Comparison of ENCODE assay signal across 26 mouse cellular contexts in the genomic region with DNA sequence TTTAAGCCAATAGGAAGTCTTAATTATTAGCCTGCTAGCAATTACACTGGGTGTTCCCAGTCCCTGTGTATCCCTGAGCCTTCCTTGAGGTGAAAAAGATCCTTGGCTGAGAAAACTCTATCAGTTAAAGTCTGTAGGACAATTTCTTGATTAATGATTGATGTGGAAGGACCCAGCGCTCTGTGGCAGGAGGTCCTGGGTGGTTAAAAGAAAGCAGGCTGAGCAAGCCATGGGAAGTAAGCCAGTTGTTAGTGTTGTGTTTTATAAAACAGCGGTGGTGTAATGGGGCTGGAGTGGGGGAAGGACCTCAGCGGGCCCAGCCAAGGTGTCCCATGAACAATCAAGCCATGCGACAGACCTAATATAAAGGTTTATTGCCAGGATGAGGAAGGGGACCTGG. TPM values are rescaled to one million over a fixed set of nuclear protein-coding genes. Genes with fewer than 3 reads are reported as not detected.
DNase-seq lines count a peak whose midpoint lies in the region; ATAC-seq and TF ChIP-seq lines count a peak whose summit lies in the region.
"Had no signal": no experiment of that assay in that cellular context is flagged by ENCODE, and none has a peak within 500 bp of the region (broad histone marks: within the 10 kb centered on the region; RNA-seq: fewer than 3 reads in every experiment).

No protein-coding gene starts in this region.

- H3K9me3 ChIP-seq in intestine, postnatal 0 days (ENCODE audit: control insufficient read depth) = no peaks in the 10 kb centered on the region
- H3K9me3 ChIP-seq in forebrain, embryonic 15.5 days = no peaks in the 10 kb centered on the region
- H3K9me3 ChIP-seq: embryonic facial prominence, embryonic 10.5 days; embryonic facial prominence, embryonic 15.5 days; heart, embryonic 12.5 days; hindbrain, embryonic 13.5 days; limb, embryonic 12.5 days; liver, embryonic 15.5 days; midbrain, embryonic 12.5 days; neural tube, embryonic 13.5 days; stomach, embryonic 15.5 days had no signal

- 26% methylated on average over 4 of the region's 4 CpGs for WGBS in intestine, postnatal 0 days
- 58% methylated on average over 4 of the region's 4 CpGs for WGBS in forebrain, embryonic 15.5 days

- H3K9ac ChIP-seq in intestine, postnatal 0 days (ENCODE audit: low read depth, low read length) = no peak overlapping the region
- H3K9ac ChIP-seq in forebrain, embryonic 15.5 days (replicated peaks) = no peak overlapping the region
- H3K9ac ChIP-seq: embryonic facial prominence, embryonic 15.5 days; heart, embryonic 12.5 days; hindbrain, embryonic 13.5 days; limb, embryonic 12.5 days; liver, embryonic 15.5 days; lung, embryonic 14.5 days; midbrain, embryonic 12.5 days; neural tube, embryonic 13.5 days; stomach, embryonic 15.5 days had no signal

- no peaks in the 10 kb centered on the region for H3K4me1 ChIP-seq in intestine, postnatal 0 days (replicated peaks; ENCODE audit: control insufficient read depth, insufficient read depth, low read length)
- H3K4me1 ChIP-seq in forebrain, embryonic 15.5 days = no peaks in the 10 kb centered on the region
- H3K4me1 ChIP-seq: embryonic facial prominence, embryonic 15.5 days; heart, embryonic 12.5 days; hindbrain, embryonic 13.5 days; liver, embryonic 15.5 days; stomach, embryonic 15.5 days had no signal

- H3K27ac ChIP-seq in intestine, postnatal 0 days (ENCODE audit: low read depth, low read length) = peak overlapping the region; percentile 50
- H3K27ac ChIP-seq in forebrain, embryonic 15.5 days (replicated peaks) = no peak overlapping the region
- H3K27ac ChIP-seq: embryonic facial prominence, embryonic 10.5 days; embryonic facial prominence, embryonic 15.5 days; gastrocnemius, adult 2 months; heart, adult 2 months; hindbrain, embryonic 13.5 days; limb, embryonic 12.5 days; liver, embryonic 15.5 days; midbrain, embryonic 12.5 days; neural tube, embryonic 13.5 days; stomach, embryonic 15.5 days had no signal

- no peak for TF ChIP-seq CTCF in intestine, postnatal 0 days (IDR thresholded peaks at IDR 0.05; ENCODE audit: low read depth)

- ATAC-seq in intestine, postnatal 0 days = no peak
- ATAC-seq in forebrain, embryonic 15.5 days (replicated peaks) = no peak

- peak; percentile 61 to 78 for DNase-seq in kidney, adult 8-10 months
- DNase-seq in kidney, postnatal 10 days = peak; percentile 27
- peak; percentile 35 for DNase-seq in yolk sac, embryonic 10.5 days (ENCODE audit: low spot score)
- DNase-seq in frontal cortex, postnatal 36 days (ENCODE audit: low spot score in 2 of 2) = no peak
- DNase-seq in urinary bladder, postnatal 14 days (ENCODE audit: low spot score) = no peak
- DNase-seq: adrenal gland, adult 2 months; B cell, adult 2 months; cerebellum, adult 8-10 months; cerebellum, postnatal 25 days; gastrocnemius, adult 2 months; gastrocnemius, postnatal 36 days; heart, adult 2 months; heart, postnatal 4 days; layer of hippocampus, adult 9-11 months had no signal

- no peaks in the 10 kb centered on the region for H3K27me3 ChIP-seq in intestine, postnatal 0 days (replicated peaks; ENCODE audit: control insufficient read depth, insufficient read depth, low read length)
- H3K27me3 ChIP-seq in forebrain, embryonic 15.5 days = no peaks in the 10 kb centered on the region
- H3K27me3 ChIP-seq: embryonic facial prominence, embryonic 15.5 days; heart, embryonic 12.5 days; hindbrain, embryonic 13.5 days; limb, embryonic 12.5 days; liver, embryonic 15.5 days; midbrain, embryonic 12.5 days; neural tube, embryonic 13.5 days; stomach, embryonic 15.5 days had no signal

- no peaks in the 10 kb centered on the region for H3K36me3 ChIP-seq in intestine, postnatal 0 days (ENCODE audit: control insufficient read depth, insufficient read depth)
- H3K36me3 ChIP-seq in forebrain, embryonic 15.5 days = no peaks in the 10 kb centered on the region
- H3K36me3 ChIP-seq: embryonic facial prominence, embryonic 10.5 days; embryonic facial prominence, embryonic 15.5 days; heart, embryonic 12.5 days; hindbrain, embryonic 13.5 days; limb, embryonic 12.5 days; liver, embryonic 15.5 days; midbrain, embryonic 12.5 days; neural tube, embryonic 13.5 days; stomach, embryonic 15.5 days had no signal

- peak overlapping the region; percentile 37 for H3K4me2 ChIP-seq in intestine, postnatal 0 days (replicated peaks; ENCODE audit: low read depth)
- no peak overlapping the region for H3K4me2 ChIP-seq in forebrain, embryonic 15.5 days (replicated peaks)
- H3K4me2 ChIP-seq: embryonic facial prominence, embryonic 15.5 days; heart, embryonic 12.5 days; hindbrain, embryonic 13.5 days; limb, embryonic 12.5 days; liver, embryonic 15.5 days; lung, embryonic 14.5 days; midbrain, embryonic 12.5 days; neural tube, embryonic 13.5 days; stomach, embryonic 15.5 days had no signal

- no peak overlapping the region for H3K4me3 ChIP-seq in intestine, postnatal 0 days (ENCODE audit: low read depth, low read length)
- no peak overlapping the region for H3K4me3 ChIP-seq in forebrain, embryonic 15.5 days
- H3K4me3 ChIP-seq: embryonic facial prominence, embryonic 10.5 days; embryonic facial prominence, embryonic 15.5 days; gastrocnemius, adult 2 months; heart, adult 2 months; heart, embryonic 12.5 days; hindbrain, embryonic 13.5 days; limb, embryonic 12.5 days; liver, embryonic 15.5 days; midbrain, embryonic 12.5 days; neural tube, embryonic 13.5 days; stomach, embryonic 15.5 days had no signal

RNA-seq across cellular contexts. Expression of a gene that starts 32.5 kb away (rescaled TPM):
- 14.7 and 15.3 TPM in 2 replicates for polyA plus RNA-seq in intestine, postnatal 0 days (2015; fragmentation: Nextera tagmentation; extraction: Ambion mirVana)
- 32.0 and 33.5 TPM in 2 replicates for polyA plus RNA-seq in forebrain, embryonic 15.5 days (2015; fragmentation: Nextera tagmentation; extraction: Ambion mirVana)

RNA-seq across cellular contexts. Expression of a gene that starts 42.4 kb away (rescaled TPM):
- 7.8 and 10.1 TPM in 2 replicates for polyA plus RNA-seq in intestine, postnatal 0 days (2015; fragmentation: Nextera tagmentation; extraction: Ambion mirVana)
- polyA plus RNA-seq in forebrain, embryonic 15.5 days (2015; fragmentation: Nextera tagmentation; extraction: Ambion mirVana) = 70.8 and 74.7 TPM in 2 replicates

Comparison
In these comparisons a context has a peak if more than half of its experiments do, and no peak if none do; other contexts are left out.
1. DNase-seq: peak in kidney, adult 8-10 months (2 of 2), kidney, postnatal 10 days (single experiment) and yolk sac, embryonic 10.5 days (single experiment); none in frontal cortex, postnatal 36 days (0 of 2) and urinary bladder, postnatal 14 days (single experiment).